In genomic region chr5:120127641-120128040, GRCm38 (mm10) we compare ENCODE assay signal across 10 mouse cellular contexts. TPM values are rescaled to one million over a fixed set of nuclear protein-coding genes. Genes with fewer than 3 reads are reported as not detected.
DNase-seq lines count a peak whose midpoint lies in the region; ATAC-seq and TF ChIP-seq lines count a peak whose summit lies in the region.
"Had no signal": no experiment of that assay in that cellular context is flagged by ENCODE, and none has a peak within 500 bp of the region (broad histone marks: within the 10 kb centered on the region; RNA-seq: fewer than 3 reads in every experiment).

No protein-coding gene starts in this region.

- no peak overlapping the region for H3K27ac ChIP-seq in heart, postnatal 0 days (ENCODE audit: low read depth)
- H3K27ac ChIP-seq in heart, embryonic 10.5 days: no peak overlapping the region
- H3K27ac ChIP-seq in embryonic fibroblast, embryonic 13.5 days (ENCODE audit: insufficient read depth, low read length): no peak overlapping the region
- H3K27ac ChIP-seq: limb, embryonic 15.5 days had no signal

- no peaks in the 10 kb centered on the region for H3K4me1 ChIP-seq in heart, postnatal 0 days (ENCODE audit: control insufficient read depth, insufficient read depth)
- H3K4me1 ChIP-seq in heart, embryonic 10.5 days: 0 out of 2 replicates have a peak, but pooled peaks cover 7% of the 10 kb centered on the region
- no peaks in the 10 kb centered on the region for H3K4me1 ChIP-seq in embryonic fibroblast, embryonic 13.5 days (ENCODE audit: control insufficient read depth, insufficient read depth, low read length)
- H3K4me1 ChIP-seq: limb, embryonic 15.5 days had no signal

- no peak overlapping the region for H3K4me3 ChIP-seq in heart, postnatal 0 days (ENCODE audit: low read depth, low read length)
- H3K4me3 ChIP-seq in heart, embryonic 10.5 days: no peak overlapping the region
- no peak overlapping the region for H3K4me3 ChIP-seq in embryonic fibroblast, embryonic 13.5 days (ENCODE audit: insufficient read depth, low read length)
- H3K4me3 ChIP-seq: limb, embryonic 15.5 days had no signal

- no peak for TF ChIP-seq EP300 in heart, postnatal 0 days (IDR thresholded peaks at IDR 0.05; ENCODE audit: low read depth)

- H3K9ac ChIP-seq in heart, postnatal 0 days (replicated peaks; ENCODE audit: low read depth, low read length): no peak overlapping the region
- H3K9ac ChIP-seq: limb, embryonic 15.5 days had no signal

- no peak for DNase-seq in heart, postnatal 0 days (ENCODE audit: low spot score)
- DNase-seq in heart, embryonic 10.5 days (ENCODE audit: low spot score): no peak
- peak; percentile 51 for DNase-seq in right cerebral cortex, postnatal 4 days
- DNase-seq in right cerebral cortex, adult 2 months (ENCODE audit: low spot score in 2 of 2): no peak
- peak; percentile 43 to 49 for DNase-seq in thymus, postnatal 36 days
- no peak for DNase-seq in frontal cortex, postnatal 36 days (ENCODE audit: low spot score in 2 of 2)
- DNase-seq: adrenal gland, postnatal 25 days had no signal

- TF ChIP-seq CTCF in heart, postnatal 0 days (IDR thresholded peaks at IDR 0.05; ENCODE audit: low read depth): peak; percentile 39
- peak; percentile 88 for TF ChIP-seq CTCF in embryonic fibroblast, embryonic 13.5 days (IDR thresholded peaks at IDR 0.05; ENCODE audit: borderline replicate concordance, insufficient read depth, low read length)

- no peaks in the 10 kb centered on the region for H3K27me3 ChIP-seq in heart, postnatal 0 days (ENCODE audit: control insufficient read depth, insufficient read depth, low read length)
- H3K27me3 ChIP-seq in heart, embryonic 10.5 days (ENCODE audit: insufficient read depth, poor library complexity, severe bottlenecking): no peaks in the 10 kb centered on the region
- H3K27me3 ChIP-seq: limb, embryonic 15.5 days had no signal

- H3K9me3 ChIP-seq in heart, postnatal 0 days (replicated peaks; ENCODE audit: control insufficient read depth, low read length): no peaks in the 10 kb centered on the region
- H3K9me3 ChIP-seq in heart, embryonic 10.5 days: no peaks in the 10 kb centered on the region
- H3K9me3 ChIP-seq: limb, embryonic 15.5 days had no signal

- H3K36me3 ChIP-seq in heart, postnatal 0 days (replicated peaks; ENCODE audit: control insufficient read depth, insufficient read depth, low read length): peaks cover 80% of the 10 kb centered on the region
- peaks cover 96% of the 10 kb centered on the region for H3K36me3 ChIP-seq in heart, embryonic 10.5 days

- H3K4me2 ChIP-seq in heart, postnatal 0 days (ENCODE audit: low read depth, low read length): no peak overlapping the region
- H3K4me2 ChIP-seq: limb, embryonic 15.5 days had no signal

- TF ChIP-seq POLR2A in embryonic fibroblast, embryonic 13.5 days (IDR thresholded peaks at IDR 0.05; ENCODE audit: low read depth, low read length): no peak

- 57% methylated on average over 10 of the region's 10 CpGs for WGBS in heart, postnatal 0 days
- 55% methylated on average over 10 of the region's 10 CpGs for WGBS in heart, embryonic 10.5 days

- ATAC-seq in heart, postnatal 0 days (ENCODE audit: insufficient read depth, low read depth): no peak
- no peak for ATAC-seq in granulocyte monocyte progenitor cell, adult 5-6 weeks (replicated peaks; ENCODE audit: poor library complexity, severe bottlenecking)

RNA-seq across cellular contexts. Expression of gene Rbm19, which starts 11.4 kb away (rescaled TPM):
- 19.5 and 20.8 TPM in 2 replicates for total RNA-seq in heart, postnatal 0 days (2014; rRNA removed; ENCODE audit: low replicate concordance)
- polyA plus RNA-seq in heart, postnatal 0 days (2015; fragmentation: Nextera tagmentation; extraction: Ambion mirVana): 10.2 and 10.8 TPM in 2 replicates
- polyA plus RNA-seq in heart, embryonic 10.5 days (2016; fragmentation: Nextera tagmentation; extraction: Ambion mirVana): 27.8 and 31.4 TPM in 2 replicates
- 16.2 and 16.8 TPM in 2 replicates for polyA plus RNA-seq in embryonic fibroblast, embryonic 13.5 days (2011; ENCODE audit: insufficient read length, low read depth, missing spikeins)
- total RNA-seq in granulocyte monocyte progenitor cell, adult 5-6 weeks (2014; fragmentation: Nextera tagmentation): 18.3 and 20.7 TPM in 2 replicates
- 24.6 and 31.1 TPM in 2 replicates for total RNA-seq in granulocyte monocyte progenitor cell, adult 5-6 weeks (2017)

Comparison
In these comparisons a context has a peak if more than half of its experiments do, and no peak if none do; other contexts are left out.
1. DNase-seq: peak in right cerebral cortex, postnatal 4 days (single experiment) and thymus, postnatal 36 days (2 of 2); none in heart, postnatal 0 days (single experiment), heart, embryonic 10.5 days (single experiment), right cerebral cortex, adult 2 months (0 of 2) and frontal cortex, postnatal 36 days (0 of 2).